Mouse (Mus musculus): ENCODE measurements around the gene Plxnd1.

The Plxnd1 gene

GRCm38 (mm10) chr6:115994877-115995520 is at the start of gene Plxnd1:
Plxnd1 (minus strand) TSS chr6:115995005.
- DNase-seq (ENCODE audit: low read depth, low spot score), result peak; percentile 92

GRCm38 (mm10) chr6:116044039-116044438 is 49.2 kb upstream of the Plxnd1 start:
- no peak for DNase-seq (ENCODE audit: low read depth, low spot score)

DNA sequence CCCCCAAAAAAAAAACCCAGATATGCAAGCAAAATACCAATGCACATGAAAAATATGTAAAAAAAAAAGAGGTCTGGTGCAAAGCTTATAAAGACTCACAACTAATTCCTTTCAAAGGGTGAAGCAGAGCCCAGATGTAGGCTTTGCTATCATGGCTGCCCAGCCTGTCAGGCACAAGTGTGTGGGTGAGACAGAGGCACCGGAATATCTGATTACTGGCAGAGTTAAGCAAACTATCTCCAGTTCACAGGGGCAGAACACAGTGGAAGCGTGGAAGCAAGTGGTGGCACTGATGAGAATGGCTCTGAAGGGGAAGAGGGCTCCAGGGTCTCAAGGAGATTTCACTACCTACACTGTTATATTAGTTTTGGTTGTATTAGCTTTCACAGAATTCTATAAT is 43.4 kb upstream of the Plxnd1 start:
- DNase-seq (ENCODE audit: low read depth, low spot score), result no peak

- DNase-seq (ENCODE audit: low read depth, low spot score), result no peak
These were observed 42.6 kb upstream of the Plxnd1 start for GRCm38 (mm10) chr6:116037281-116037831.

DNA sequence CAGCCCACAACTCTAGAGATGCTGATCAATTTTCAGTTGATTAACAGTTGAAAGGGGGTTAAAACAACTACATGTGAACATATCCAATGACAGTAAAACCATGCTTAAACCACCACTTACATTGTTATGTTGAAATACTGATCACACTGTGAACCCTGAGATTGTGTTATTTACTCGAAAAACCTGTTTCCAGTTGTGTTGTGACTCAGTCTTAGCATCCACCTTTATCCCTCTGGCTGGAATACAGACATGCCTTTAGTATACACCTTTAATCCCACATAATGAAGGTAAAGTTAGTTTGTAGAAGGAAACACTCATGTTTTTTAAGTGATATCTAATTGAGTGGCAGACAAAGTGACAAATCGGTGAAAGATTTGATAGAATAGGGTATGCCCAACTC is 41.8 kb upstream of the Plxnd1 start:
- DNase-seq (ENCODE audit: low read depth, low spot score), result no peak

DNA sequence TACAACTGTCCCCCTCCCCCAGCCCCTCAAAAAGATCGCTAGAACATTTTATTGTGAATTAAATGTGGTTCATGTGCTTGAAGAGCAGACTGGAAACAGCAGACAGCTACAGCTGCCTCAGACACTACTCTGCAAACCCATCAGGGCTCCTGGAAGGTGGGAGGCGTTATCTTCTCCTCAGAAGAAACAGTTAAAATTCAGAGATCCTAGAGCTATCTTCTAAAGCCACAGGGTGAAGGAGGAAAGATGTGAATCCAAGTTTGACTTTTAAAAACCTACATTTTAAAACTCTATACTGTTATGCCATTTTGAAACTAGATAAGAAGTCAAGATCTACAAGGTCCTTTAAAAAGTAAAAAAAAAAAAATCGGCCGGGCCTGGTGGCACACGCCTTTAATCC is 36.2 kb upstream of the Plxnd1 start:
- DNase-seq (ENCODE audit: low read depth, low spot score), result no peak

DNA sequence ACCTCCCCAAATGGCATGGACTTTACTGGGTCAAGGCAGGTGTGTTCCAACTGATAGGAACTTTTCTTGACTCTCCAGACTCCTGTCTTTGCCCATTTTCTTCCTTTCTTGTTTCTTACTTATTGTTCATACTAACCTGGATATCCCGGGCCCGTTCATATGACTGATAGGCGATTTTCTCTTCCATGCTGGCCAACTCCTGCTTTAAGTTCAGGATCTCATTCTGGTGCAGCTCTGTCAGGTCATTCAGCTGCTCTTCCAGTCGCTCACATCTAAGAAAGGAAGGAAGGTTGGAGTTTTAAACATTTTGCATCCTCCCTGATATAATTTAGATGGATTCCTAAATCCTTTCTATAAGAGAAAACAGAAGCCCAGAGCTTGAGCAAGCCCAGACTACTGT is 29.9 kb upstream of the Plxnd1 start:
- DNase-seq (ENCODE audit: low read depth, low spot score), result no peak

DNA sequence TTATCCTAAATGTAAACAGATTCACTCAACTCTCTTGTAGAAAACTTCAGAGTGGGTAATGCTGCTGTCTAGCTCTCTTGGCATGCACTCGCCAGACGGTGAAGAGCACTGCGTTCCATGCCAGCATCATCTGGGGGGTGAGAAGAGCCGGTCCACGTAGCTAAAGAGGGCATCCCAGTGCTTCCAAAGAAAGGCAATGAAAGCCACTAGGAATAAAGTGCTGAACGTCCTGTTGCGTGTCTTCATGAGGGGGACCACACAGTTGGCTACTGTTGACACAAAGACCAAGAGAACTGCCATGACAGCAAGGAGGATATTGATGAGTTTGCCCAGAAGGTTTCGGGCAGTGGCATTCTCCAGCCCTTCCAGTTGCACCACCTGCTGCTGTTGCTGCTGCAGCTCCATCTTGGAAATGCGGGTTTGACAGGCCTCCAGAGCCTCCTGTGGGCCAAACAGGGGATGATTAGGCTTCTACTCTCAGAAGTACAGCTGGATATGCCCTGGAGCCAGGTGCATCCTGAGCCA is 27.2 kb upstream of the Plxnd1 start:
- no peak for DNase-seq (ENCODE audit: low read depth, low spot score)

DNA sequence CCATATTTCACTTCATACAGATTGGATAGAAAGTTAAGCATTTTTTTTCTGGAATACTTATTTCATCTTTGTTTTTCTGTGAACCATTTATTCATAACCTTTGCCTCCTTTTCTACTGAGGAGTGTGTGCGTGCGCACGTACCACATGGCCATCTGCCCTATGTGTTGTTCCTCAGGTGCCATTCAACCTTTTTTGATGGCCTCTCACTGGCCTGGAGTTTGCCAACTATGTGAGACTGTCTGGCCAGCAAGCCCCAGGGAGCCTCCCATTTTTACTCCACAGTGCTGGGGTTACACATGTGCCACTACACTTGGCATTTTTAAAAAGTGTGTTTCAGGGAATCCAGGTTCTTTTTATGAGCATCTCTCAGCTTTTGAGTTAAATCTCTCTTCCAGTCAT is 21.1 kb upstream of the Plxnd1 start:
- DNase-seq (ENCODE audit: low read depth, low spot score), result no peak

- DNase-seq (ENCODE audit: low read depth, low spot score), result no peak
These were observed 19.3 kb upstream of the Plxnd1 start for GRCm38 (mm10) chr6:116014111-116014510.

GRCm38 (mm10) chr6:116013687-116014086 is 18.9 kb upstream of the Plxnd1 start:
- DNase-seq (ENCODE audit: low read depth, low spot score), result no peak

DNA sequence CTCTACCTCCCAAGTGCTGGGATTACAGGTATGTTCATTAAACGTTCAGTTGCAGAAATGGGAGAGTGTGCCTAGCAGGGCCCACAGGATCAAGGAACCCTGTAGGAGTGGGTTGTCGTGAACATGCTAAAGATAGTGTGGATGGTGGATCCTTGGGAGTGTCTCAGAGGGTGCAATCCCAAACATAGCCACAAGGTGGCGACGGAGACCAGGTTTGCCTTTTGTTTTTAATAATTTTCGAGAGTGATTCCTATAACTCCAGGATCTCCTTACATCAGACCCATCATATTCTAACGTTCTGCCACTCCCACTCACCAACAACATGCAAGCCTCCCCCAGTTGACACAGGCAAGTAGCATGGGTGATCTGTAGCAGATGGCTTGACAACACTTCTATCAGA is 15.7 kb upstream of the Plxnd1 start:
- DNase-seq (ENCODE audit: low read depth, low spot score), result peak; percentile 84

DNA sequence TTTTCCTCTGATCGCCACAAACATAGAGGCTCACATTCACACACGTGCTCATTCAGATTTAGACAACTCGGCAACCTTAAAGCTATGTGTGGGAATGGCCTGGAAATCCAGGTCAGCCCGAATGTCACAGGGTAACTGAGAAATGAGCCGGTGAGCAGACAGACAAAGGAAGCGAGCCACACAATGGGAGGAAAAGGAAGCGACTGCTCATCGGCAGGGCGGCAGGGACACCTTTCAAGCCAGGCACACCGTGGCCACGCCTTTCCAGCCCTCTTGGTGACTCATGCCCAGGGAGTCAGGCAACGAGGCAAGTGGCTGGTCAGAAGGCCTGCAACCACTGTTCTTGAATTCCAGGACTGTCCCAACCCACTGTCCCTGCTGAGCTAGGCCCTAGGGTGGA is 14.6 kb upstream of the Plxnd1 start:
- no peak for DNase-seq (ENCODE audit: low read depth, low spot score)

GRCm38 (mm10) chr6:116007561-116008173 is 12.9 kb upstream of the Plxnd1 start:
- peak; percentile 77 for DNase-seq (ENCODE audit: low read depth, low spot score)

GRCm38 (mm10) chr6:116006731-116007130 is 11.9 kb upstream of the Plxnd1 start:
- DNase-seq (ENCODE audit: low read depth, low spot score), result no peak

DNA sequence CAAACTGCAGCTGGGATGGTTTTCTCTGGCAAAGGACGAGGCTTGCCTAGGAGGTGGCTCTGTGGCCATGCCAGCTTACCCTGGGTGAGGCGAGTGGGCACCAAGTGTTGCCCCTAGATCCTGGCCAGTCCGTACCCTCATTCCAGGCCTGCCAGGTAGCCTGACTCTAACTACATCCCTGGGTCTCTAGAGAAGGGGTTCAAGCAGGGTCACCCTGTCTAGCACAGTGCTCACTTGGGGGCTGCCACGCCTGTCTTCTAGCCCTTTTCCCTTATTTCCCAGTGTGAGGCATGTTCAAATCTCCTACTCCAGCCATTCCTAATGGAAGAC is 11.1 kb upstream of the Plxnd1 start:
- no peak for DNase-seq (ENCODE audit: low read depth, low spot score)

DNA sequence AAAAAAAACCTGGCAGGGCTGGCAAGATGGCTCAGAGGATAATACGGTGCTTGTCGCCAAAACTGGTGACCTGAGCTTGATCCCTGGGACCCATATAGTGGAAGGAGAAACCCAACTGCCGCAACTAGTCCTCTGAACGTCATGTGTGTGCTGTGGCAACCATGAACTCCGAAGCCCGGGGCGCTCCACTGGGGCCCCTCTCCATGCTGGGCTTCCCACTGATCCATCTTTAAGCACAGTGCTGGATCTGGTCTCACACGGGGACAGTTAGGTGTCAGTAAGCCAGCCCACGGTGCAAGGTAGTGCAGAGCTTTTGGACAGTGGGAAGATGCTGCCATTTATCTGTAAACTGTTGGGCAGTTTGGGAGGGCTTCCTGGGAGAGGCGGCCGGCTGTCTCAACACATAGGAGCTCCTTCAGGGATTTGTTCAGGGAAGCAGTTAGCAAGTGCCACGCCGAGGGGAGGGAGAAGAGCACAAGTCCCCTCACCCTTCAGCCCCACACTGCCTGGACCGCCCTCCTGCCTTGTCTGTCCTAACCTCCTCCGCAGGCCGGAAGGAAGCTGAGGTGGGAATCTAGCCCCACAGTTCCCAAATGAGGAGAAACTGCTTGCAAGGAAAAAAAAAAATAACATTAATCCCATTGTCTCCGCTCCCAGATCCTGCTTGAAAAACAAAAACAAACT is 10.6 kb upstream of the Plxnd1 start:
- DNase-seq (ENCODE audit: low read depth, low spot score), result no peak

- DNase-seq (ENCODE audit: low read depth, low spot score), result no peak
These were observed 9.9 kb upstream of the Plxnd1 start for GRCm38 (mm10) chr6:116004716-116005115.

GRCm38 (mm10) chr6:116004069-116004468 is 9.3 kb upstream of the Plxnd1 start:
- no peak for DNase-seq (ENCODE audit: low read depth, low spot score)

DNA sequence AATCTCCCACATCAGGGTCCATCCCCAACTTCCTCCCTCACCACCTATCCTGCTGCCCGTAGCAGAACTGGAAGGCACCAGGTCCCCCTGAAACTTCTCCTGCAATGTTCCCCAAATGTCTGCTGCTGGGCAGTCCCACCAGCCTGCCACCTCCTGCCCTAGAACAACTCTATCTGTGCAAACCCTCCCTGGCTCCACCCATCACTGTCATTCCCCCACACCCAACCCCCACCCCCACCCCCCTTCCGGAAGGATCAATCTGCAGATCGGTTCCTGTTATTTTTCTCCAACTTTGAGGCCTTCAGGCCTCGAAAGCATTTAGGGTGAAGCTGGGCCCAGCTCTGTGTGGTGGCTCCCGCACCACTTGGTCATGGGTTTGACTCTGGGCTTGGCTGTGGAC is 8.7 kb upstream of the Plxnd1 start:
- DNase-seq (ENCODE audit: low read depth, low spot score), result peak; percentile 66

- no peak for DNase-seq (ENCODE audit: low read depth, low spot score)
These were observed 7.7 kb upstream of the Plxnd1 start for GRCm38 (mm10) chr6:116002311-116003104.

GRCm38 (mm10) chr6:116000851-116001250 is 6.0 kb upstream of the Plxnd1 start:
- DNase-seq (ENCODE audit: low read depth, low spot score), result no peak

All from CD4-positive, CD25-positive, alpha-beta regulatory T cell, adult 2 months (primary cell).